Mouse (Mus musculus): ENCODE measurements around the gene Ldha. TPM values are rescaled to one million over a fixed set of nuclear protein-coding genes. Genes with fewer than 3 reads are reported as not detected.
A peak's percentile ranks its signal among the peaks of the same experiment; 100 is the strongest.

The Ldha gene
- total RNA-seq (2014; rRNA removed; ENCODE audit: low replicate concordance) (1,604 and 1,792 TPM in 2 replicates), polyA plus RNA-seq (2015; fragmentation: Nextera tagmentation; extraction: Ambion mirVana) (1,609 and 1,727 TPM in 2 replicates)

GRCm38 (mm10) chr7:46840787-46841525 lies at the start of gene Ldha:
TSS of gene Ldha (plus strand) at chr7:46841475.
- 57% methylated on average over 6 of the region's 6 CpGs for WGBS
- H3K4me2 ChIP-seq (ENCODE audit: low read depth, low read length): no peak within 1 kb of the TSS

GRCm38 (mm10) chr7:46793871-46794270 lies 47.4 kb upstream of the Ldha start:
- no peak overlapping the region for H3K4me2 ChIP-seq (ENCODE audit: low read depth, low read length)
- H3K27me3 ChIP-seq (ENCODE audit: control insufficient read depth, insufficient read depth, low read length): no peaks in the 10 kb centered on the region
- WGBS: 81% methylated on average over 4 of the region's 4 CpGs
- H3K9me3 ChIP-seq (replicated peaks; ENCODE audit: control insufficient read depth, low read length): no peaks in the 10 kb centered on the region
- no peak overlapping the region for H3K9ac ChIP-seq (replicated peaks; ENCODE audit: low read depth, low read length)
- ATAC-seq (ENCODE audit: insufficient read depth, low read depth) (no peak), DNase-seq (ENCODE audit: low spot score) (no peak)
- no peak overlapping the region for H3K4me3 ChIP-seq (ENCODE audit: low read depth, low read length)
- H3K4me1 ChIP-seq (ENCODE audit: control insufficient read depth, insufficient read depth): peaks cover 18% of the 10 kb centered on the region
- TF ChIP-seq CTCF (IDR thresholded peaks at IDR 0.05; ENCODE audit: low read depth) (no peak), EP300 (IDR thresholded peaks at IDR 0.05; ENCODE audit: low read depth) (no peak)
- no peak overlapping the region for H3K27ac ChIP-seq (ENCODE audit: low read depth)
- H3K36me3 ChIP-seq (replicated peaks; ENCODE audit: control insufficient read depth, insufficient read depth, low read length): peaks cover 10% of the 10 kb centered on the region; the same call in 1 of the 2 replicates

More at GRCm38 (mm10) chr7:46840787-46841525, at the start of gene Ldha:
- ATAC-seq (ENCODE audit: insufficient read depth, low read depth): no peak
- TF ChIP-seq CTCF (IDR thresholded peaks at IDR 0.05; ENCODE audit: low read depth): no peak
- no peak for TF ChIP-seq EP300 (IDR thresholded peaks at IDR 0.05; ENCODE audit: low read depth)
- no peak for DNase-seq (ENCODE audit: low spot score)
- H3K4me1 ChIP-seq (ENCODE audit: control insufficient read depth, insufficient read depth): peaks cover 24% of the 10 kb centered on the region
- H3K9me3 ChIP-seq (replicated peaks; ENCODE audit: control insufficient read depth, low read length): no peaks in the 10 kb centered on the region
- H3K4me3 ChIP-seq (ENCODE audit: low read depth, low read length): no peak within 1 kb of the TSS
- H3K9ac ChIP-seq (replicated peaks; ENCODE audit: low read depth, low read length): no peak within 1 kb of the TSS
- H3K36me3 ChIP-seq (replicated peaks; ENCODE audit: control insufficient read depth, insufficient read depth, low read length): no peaks in the 10 kb centered on the region
- H3K27me3 ChIP-seq (ENCODE audit: control insufficient read depth, insufficient read depth, low read length): no peaks in the 10 kb centered on the region
- no peak within 1 kb of the TSS for H3K27ac ChIP-seq (ENCODE audit: low read depth)

GRCm38 (mm10) chr7:46795287-46796205 lies 45.7 kb upstream of the Ldha start, which contains the start of the genes Hps5 and Gtf2h1:
TSS of gene Hps5 (minus strand) at chr7:46796064.
TSS of gene Gtf2h1 (plus strand) at chr7:46796103.
- Histone ChIP-seq H3K27me3 (ENCODE audit: control insufficient read depth, insufficient read depth, low read length) (no peaks in the 10 kb centered on the region), H3K4me1 (ENCODE audit: control insufficient read depth, insufficient read depth) (peaks cover 18% of the 10 kb centered on the region), H3K9me3 (replicated peaks; ENCODE audit: control insufficient read depth, low read length) (no peaks in the 10 kb centered on the region), H3K4me3 (ENCODE audit: low read depth, low read length) (peak within 1 kb of the TSS; percentile 81), H3K4me2 (ENCODE audit: low read depth, low read length) (peak within 1 kb of the TSS; percentile 80), H3K9ac (replicated peaks; ENCODE audit: low read depth, low read length) (peak within 1 kb of the TSS; percentile 84), H3K27ac (ENCODE audit: low read depth) (peak within 1 kb of the TSS; percentile 92), H3K36me3 (replicated peaks; ENCODE audit: control insufficient read depth, insufficient read depth, low read length) (peaks cover 11% of the 10 kb centered on the region; the same call in 1 of the 2 replicates)
- WGBS: under 1% methylated on average over 61 of the region's 75 CpGs
- peak; percentile 98 for ATAC-seq (ENCODE audit: insufficient read depth, low read depth)
- DNase-seq (ENCODE audit: low spot score): peak; percentile 93
- no peak for TF ChIP-seq CTCF (IDR thresholded peaks at IDR 0.05; ENCODE audit: low read depth)
- TF ChIP-seq EP300 (IDR thresholded peaks at IDR 0.05; ENCODE audit: low read depth): peak; percentile 92

DNA sequence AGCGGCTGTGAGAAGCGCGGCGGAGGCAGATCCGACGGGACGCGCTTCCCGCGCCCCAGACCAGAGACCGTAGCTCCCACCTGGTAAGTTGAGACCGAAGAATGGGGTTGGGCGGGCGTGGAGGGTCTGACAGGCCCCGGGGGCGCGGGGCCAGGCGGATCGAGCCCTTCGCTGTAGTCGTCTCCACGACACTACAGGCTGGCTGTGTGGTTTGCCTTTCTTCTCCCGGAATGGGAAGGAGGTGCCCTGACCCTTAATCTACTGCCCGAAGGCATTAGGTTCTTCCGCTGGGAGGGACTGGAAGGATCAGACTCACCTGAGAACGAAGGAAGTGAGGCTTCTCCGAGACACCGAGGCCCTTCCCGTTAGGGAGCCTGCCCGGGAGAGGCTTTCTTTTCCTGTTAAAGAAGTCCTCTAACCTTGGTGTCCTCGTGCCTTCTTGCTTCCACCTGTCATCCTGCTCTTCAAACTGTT lies 45.0 kb upstream of the Ldha start:
- TF ChIP-seq CTCF (IDR thresholded peaks at IDR 0.05; ENCODE audit: low read depth) (no peak), EP300 (IDR thresholded peaks at IDR 0.05; ENCODE audit: low read depth) (no peak)
- Histone ChIP-seq H3K27me3 (ENCODE audit: control insufficient read depth, insufficient read depth, low read length) (no peaks in the 10 kb centered on the region), H3K4me1 (ENCODE audit: control insufficient read depth, insufficient read depth) (peaks cover 18% of the 10 kb centered on the region), H3K27ac (ENCODE audit: low read depth) (peak overlapping the region; percentile 92), H3K36me3 (replicated peaks; ENCODE audit: control insufficient read depth, insufficient read depth, low read length) (peaks cover 13% of the 10 kb centered on the region; the same call in 1 of the 2 replicates), H3K9ac (replicated peaks; ENCODE audit: low read depth, low read length) (peak overlapping the region; percentile 84), H3K4me3 (ENCODE audit: low read depth, low read length) (peak overlapping the region; percentile 81), H3K9me3 (replicated peaks; ENCODE audit: control insufficient read depth, low read length) (no peaks in the 10 kb centered on the region), H3K4me2 (ENCODE audit: low read depth, low read length) (peak overlapping the region; percentile 80)
- WGBS: under 1% methylated on average over 31 of the region's 31 CpGs
- ATAC-seq (ENCODE audit: insufficient read depth, low read depth) (no peak), DNase-seq (ENCODE audit: low spot score) (no peak)

DNA sequence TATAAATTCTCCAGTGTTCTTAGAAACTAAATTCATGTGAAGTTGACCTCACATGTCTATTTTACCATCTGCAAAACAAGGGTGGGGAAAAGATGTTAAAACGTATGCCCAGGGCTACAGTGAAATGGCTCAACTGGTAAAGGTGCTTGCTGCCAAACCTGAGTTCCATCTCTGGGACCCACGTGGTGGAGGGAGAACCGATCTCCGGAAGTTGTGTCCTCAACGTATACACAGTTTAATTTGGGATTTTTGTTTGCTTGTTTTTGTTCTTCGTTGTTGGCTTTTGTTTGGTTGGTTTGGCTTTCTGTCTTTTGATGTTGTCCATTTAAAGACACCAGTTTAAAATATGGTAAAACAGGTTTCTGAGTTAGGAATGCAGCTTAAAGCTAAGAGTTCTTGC lies 44.5 kb upstream of the Ldha start:
- 44% methylated on average over 6 of the region's 6 CpGs for WGBS
- Histone ChIP-seq H3K9ac (replicated peaks; ENCODE audit: low read depth, low read length) (peak overlapping the region; percentile 84; the same call in 1 of the 2 replicates), H3K9me3 (replicated peaks; ENCODE audit: control insufficient read depth, low read length) (no peaks in the 10 kb centered on the region), H3K27ac (ENCODE audit: low read depth) (no peak overlapping the region), H3K27me3 (ENCODE audit: control insufficient read depth, insufficient read depth, low read length) (no peaks in the 10 kb centered on the region), H3K4me3 (ENCODE audit: low read depth, low read length) (peak overlapping the region; percentile 81), H3K4me1 (ENCODE audit: control insufficient read depth, insufficient read depth) (peaks cover 18% of the 10 kb centered on the region), H3K4me2 (ENCODE audit: low read depth, low read length) (peak overlapping the region; percentile 80), H3K36me3 (replicated peaks; ENCODE audit: control insufficient read depth, insufficient read depth, low read length) (peaks cover 17% of the 10 kb centered on the region; the same call in 1 of the 2 replicates)
- TF ChIP-seq CTCF (IDR thresholded peaks at IDR 0.05; ENCODE audit: low read depth) (no peak), EP300 (IDR thresholded peaks at IDR 0.05; ENCODE audit: low read depth) (no peak)
- no peak for DNase-seq (ENCODE audit: low spot score)
- no peak for ATAC-seq (ENCODE audit: insufficient read depth, low read depth)
